Mouse (Mus musculus) cerebellum, postnatal 4 days (tissue): ENCODE measurements around the gene Tfpi.

Source experiments
- DNase-seq, 2 experiments: peaks; one replicate each; pipeline ENCODE4 v3.0.0; 2022; ENCODE audit warnings: low spot score in 2 of 2, mixed read lengths in 1 of 2

The Tfpi gene

GRCm38 (mm10) chr2:84476577-84476976 lies at the start of gene Tfpi:
Gene Tfpi (minus strand): TSS chr2:84476775.
- DNase-seq = no peak

GRCm38 (mm10) chr2:84526221-84526620 lies 49.6 kb upstream of the Tfpi start:
- DNase-seq = no peak

- DNase-seq = no peak
Measured at GRCm38 (mm10) chr2:84525806-84526205, 49.2 kb upstream of the Tfpi start.

- no peak for DNase-seq
Measured at GRCm38 (mm10) chr2:84525047-84525446, 48.5 kb upstream of the Tfpi start.

- no peak for DNase-seq
Measured at GRCm38 (mm10) chr2:84523994-84524393, 47.4 kb upstream of the Tfpi start.

- no peak for DNase-seq
Measured at GRCm38 (mm10) chr2:84523103-84523865, 46.7 kb upstream of the Tfpi start.

GRCm38 (mm10) chr2:84519514-84520067 lies 43.0 kb upstream of the Tfpi start:
- DNase-seq = no peak

- no peak for DNase-seq
Measured at GRCm38 (mm10) chr2:84518767-84519166, 42.2 kb upstream of the Tfpi start.

GRCm38 (mm10) chr2:84513281-84513680 lies 36.7 kb upstream of the Tfpi start:
- no peak for DNase-seq

GRCm38 (mm10) chr2:84511508-84511907 lies 34.9 kb upstream of the Tfpi start:
- no peak for DNase-seq

- no peak for DNase-seq
Measured at GRCm38 (mm10) chr2:84511036-84511435, 34.5 kb upstream of the Tfpi start.

- DNase-seq = peak in 1 of 2 experiments; percentile 6
Measured at GRCm38 (mm10) chr2:84504954-84505394, 28.4 kb upstream of the Tfpi start.

- DNase-seq = no peak
Measured at GRCm38 (mm10) chr2:84504285-84504684, 27.7 kb upstream of the Tfpi start.

GRCm38 (mm10) chr2:84498921-84499320 lies 22.3 kb upstream of the Tfpi start:
- no peak for DNase-seq

GRCm38 (mm10) chr2:84495108-84495507 lies 18.5 kb upstream of the Tfpi start:
- DNase-seq = no peak

GRCm38 (mm10) chr2:84493626-84494025 lies 17.1 kb upstream of the Tfpi start:
- DNase-seq = no peak

- no peak for DNase-seq
Measured at GRCm38 (mm10) chr2:84491715-84492114, 15.1 kb upstream of the Tfpi start.

GRCm38 (mm10) chr2:84487705-84488291 lies 11.2 kb upstream of the Tfpi start:
- no peak for DNase-seq

- no peak for DNase-seq
Measured at GRCm38 (mm10) chr2:84481863-84482262, 5.3 kb upstream of the Tfpi start.

GRCm38 (mm10) chr2:84479036-84479435 lies 2.5 kb upstream of the Tfpi start:
- peak in 1 of 2 experiments; percentile 16 for DNase-seq

- no peak for DNase-seq
Measured at GRCm38 (mm10) chr2:84477759-84478158, 1.2 kb upstream of the Tfpi start.

- no peak for DNase-seq
Measured at GRCm38 (mm10) chr2:84476131-84476530, 444 bp downstream of the Tfpi start.

GRCm38 (mm10) chr2:84475601-84476000 lies 974 bp downstream of the Tfpi start:
- no peak for DNase-seq
